Mouse (Mus musculus): ENCODE data around the gene Vmp1.
A peak's percentile ranks its signal among the peaks of the same experiment; 100 is the strongest.

Gene Vmp1

DNA sequence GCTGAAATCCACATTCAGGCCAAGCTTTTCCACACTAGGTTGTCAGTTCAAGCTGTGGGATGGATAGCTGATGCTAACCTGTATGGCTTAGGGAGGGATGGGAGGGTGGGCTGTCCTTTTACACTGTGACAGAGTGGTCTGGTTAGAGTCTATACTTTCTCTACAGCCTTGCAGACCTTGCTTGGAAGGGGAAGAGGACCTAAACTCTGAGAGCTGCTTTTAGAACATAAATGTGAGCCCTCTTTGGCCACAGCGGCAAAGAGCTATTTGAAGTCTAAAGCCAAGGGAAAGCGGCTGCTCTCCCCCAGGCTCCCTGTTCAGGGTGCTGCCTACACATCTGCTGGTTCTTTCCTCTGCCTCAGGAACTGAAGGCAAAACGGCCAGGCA, 98.0 kb downstream of the Vmp1 start:
- DNase-seq (ENCODE audit: low read depth, low spot score), result no peak

DNA sequence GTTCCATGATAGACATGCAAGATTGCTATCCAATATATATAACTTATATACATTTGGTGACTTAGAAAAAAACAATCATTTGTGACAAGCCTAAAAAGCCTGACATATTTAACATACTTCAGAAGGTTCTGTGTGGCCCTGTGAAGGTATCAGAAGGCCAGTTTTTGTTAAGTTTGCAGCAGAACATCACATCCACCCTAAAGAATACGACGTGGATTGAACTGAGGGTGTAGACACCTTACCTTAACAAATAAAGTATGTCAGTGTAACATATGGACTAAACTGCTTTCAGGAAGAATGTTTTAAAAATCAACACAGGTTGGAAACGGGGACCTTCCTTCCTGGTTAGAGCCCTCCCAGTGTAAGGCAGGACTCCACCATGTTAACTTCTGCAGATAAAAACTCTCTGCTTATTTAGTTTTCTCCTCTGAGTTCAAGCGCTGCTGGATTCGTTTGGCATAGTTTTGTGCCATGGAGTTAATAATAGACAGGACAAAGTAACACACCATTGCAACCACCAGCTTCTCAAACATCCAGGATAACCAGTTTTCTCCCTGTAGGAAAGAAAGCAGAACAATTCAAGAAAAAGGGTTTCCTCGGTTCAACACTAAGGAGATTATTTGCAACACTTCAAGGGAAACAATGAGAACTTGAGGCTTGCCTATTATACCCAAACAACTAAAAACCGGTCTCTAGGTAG, 98.6 kb downstream of the Vmp1 start:
- DNase-seq (ENCODE audit: low read depth, low spot score), result no peak

DNA sequence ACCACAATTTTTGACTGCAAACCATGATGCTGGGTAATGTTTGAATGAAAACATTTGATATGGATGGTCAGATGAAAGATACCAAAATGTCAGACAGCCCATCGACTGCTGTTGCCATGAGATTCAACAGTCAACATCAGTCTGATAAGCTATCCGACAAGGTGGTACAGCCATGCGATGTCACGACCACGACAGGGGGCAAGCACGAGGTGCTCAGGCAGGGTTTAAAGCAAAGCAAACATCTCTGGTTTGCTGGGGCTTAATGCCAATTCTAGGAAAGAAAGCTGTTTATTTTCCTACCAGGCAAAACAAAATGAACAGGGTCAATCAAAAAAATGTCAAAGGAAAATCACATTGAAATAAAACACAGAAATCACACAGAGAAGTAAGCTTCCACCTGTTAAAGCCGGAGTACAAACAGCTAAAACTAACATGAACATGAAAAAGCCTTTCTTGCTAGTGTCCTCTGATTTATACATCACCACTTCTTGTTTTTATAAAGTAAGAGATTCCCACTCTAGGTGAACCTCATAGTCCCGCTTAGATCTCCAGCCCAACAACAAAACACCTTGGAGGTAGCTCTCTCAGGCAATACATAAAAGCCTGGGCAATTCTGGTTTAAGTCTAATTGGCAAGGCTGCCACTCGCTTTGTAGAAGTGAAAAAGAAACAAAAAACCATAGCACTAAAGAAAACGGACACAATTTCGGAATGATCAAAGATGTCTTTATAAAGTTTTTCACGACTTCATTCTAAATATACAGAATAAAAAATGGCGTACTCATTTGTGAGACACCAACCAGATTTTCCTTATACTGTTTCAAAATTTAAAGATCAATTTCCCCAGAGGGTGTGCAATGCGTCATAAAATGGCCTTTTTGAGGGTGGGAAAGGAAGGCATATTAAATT, 99.4 kb downstream of the Vmp1 start:
- DNase-seq (ENCODE audit: low read depth, low spot score), result peak; percentile 53

DNA sequence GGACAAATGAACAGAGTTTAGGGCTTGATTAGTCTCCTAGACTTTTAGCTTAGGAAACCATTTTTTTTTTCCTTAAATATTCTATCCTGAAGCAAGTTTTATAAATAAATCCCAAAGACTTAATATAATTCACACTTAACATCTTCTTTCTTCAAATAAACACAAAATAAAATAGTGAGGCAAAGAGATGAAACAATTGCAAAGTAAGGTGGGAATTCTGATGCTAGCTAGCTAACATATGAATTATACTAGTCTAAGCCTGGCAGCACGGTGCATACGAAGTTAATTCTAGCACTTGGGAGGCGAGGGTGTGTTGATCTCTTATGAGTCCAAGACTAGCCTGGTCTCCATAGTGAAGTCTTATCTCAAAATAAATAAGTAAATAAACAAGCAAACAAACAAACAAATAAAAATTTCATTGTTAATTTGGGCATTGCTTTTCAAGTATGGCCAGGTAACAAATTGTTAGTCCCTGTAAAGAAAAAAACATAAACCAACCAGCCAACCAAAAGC, 100.3 kb downstream of the Vmp1 start:
- no peak for DNase-seq (ENCODE audit: low read depth, low spot score)

DNA sequence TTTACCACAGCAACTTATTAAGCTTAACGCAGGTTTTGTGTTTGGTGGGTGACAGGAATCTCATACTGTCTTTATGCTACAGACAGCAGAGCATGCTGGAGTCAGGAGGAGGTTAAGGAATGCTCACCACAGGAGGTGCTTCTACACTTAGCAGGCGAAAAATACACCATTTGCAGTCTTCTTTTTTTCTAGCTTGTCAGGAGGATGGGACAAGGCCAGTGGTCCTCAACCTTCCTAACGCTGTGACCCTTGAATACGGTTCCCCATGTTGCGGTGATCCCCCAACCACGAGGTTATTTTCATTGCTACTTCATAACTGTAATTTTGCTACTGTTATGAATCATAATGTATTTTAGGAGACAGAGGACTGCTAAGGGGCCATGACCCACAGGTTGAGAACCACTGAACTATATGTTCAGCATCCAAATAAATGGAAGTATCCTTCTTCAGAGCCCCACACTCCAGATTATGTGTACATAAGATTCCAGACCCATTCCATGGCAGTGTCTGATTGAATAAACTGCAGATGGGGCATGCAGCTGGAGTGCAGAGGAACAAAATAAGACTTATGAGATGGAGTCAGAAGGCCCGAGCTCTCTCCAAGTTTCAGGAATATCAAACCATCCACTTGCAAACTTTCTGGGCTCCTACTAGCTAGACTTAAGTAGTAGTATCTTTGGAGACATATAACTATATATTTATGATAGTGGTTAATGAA, 100.9 kb downstream of the Vmp1 start:
- no peak for DNase-seq (ENCODE audit: low read depth, low spot score)

DNA sequence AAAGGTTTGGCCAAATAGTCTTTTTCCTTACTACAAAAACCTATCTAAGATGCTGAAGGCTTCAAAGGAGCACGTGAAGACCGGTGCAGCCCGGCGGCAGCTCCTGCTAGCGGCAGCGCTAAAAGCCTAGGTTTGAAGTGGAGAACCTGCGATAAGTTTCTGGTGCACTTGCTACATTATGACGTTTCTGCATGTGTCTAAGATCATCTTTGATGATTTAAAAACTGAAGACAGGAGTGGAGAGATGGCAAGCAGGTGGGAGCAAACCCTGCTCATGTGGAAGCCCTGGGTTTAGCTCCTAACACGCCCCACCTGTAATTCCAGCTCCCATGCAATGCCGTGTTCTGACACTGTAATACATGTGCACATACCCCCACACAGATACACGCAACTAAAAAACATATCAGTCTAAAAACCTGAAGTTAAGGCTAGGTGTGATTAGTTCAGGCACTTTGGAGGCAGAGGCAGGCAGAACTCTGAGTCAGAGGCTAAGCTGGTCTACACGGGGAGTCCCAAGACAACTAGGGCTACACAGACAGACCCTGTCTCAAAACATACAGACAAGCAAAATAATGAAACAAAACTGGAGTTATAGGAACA, 101.6 kb downstream of the Vmp1 start:
- DNase-seq (ENCODE audit: low read depth, low spot score), result peak; percentile 77

DNA sequence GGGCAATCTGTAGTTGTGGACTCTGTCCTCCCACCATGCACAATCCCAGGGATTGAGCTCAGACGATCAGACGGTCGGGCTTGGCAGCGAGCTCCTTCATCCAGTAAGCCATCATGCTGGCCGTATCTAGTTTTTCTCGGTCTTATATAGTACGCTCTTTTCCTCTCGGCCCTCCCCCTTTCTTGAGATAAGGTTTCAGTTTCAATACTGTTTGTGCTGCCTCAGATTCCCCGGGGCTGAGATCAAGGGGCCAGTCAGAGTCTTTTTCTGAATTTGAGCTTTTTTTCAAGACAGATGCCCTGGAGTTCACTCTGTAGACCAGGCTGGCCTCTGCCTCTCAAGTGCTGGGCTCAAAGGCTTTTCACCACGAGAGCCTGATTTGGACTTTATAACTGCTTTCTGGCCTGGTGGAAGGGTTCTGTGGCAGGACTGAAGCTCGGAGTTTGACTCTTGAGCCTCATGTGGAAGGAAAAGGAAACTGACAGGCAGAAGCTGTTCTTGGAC, 102.3 kb downstream of the Vmp1 start:
- DNase-seq (ENCODE audit: low read depth, low spot score), result peak; percentile 94

DNA sequence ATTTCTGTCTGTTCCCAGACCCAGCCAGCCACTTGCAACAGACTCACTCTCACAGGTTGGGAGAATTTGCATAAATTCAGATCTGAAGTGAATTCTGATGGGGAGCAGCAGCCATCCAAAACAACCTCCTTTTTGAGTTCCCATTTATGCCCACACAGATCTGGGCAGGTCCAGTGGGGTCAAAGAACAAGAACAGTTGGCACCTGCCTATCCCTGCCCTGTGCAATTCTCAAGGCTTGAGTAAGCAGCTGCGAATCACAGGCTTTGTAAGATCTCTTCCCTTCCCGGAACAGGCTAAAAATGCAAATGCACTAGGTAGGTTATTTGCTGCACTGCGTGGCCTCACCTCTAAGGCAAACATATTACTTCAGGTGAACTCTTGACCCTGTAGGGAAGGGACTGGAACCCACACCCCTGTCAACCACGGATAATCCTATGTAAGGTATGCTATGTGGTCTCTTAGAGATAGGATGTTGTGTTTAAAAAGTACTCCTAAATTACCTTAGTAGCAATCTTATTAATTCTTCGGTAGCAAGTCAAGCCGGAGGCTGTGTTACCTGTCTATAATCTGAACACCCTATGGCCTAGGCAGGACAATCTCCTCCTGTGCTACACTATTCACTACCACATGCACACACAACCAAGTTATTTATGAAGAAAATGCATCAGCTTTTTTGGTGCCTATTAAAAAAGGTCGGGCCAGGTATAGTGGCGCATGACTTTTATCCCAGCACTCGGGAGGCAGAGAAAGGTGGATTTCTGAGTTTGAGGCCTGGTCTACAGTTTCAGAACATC, 103.1 kb downstream of the Vmp1 start:
- DNase-seq (ENCODE audit: low read depth, low spot score), result peak; percentile 73

DNA sequence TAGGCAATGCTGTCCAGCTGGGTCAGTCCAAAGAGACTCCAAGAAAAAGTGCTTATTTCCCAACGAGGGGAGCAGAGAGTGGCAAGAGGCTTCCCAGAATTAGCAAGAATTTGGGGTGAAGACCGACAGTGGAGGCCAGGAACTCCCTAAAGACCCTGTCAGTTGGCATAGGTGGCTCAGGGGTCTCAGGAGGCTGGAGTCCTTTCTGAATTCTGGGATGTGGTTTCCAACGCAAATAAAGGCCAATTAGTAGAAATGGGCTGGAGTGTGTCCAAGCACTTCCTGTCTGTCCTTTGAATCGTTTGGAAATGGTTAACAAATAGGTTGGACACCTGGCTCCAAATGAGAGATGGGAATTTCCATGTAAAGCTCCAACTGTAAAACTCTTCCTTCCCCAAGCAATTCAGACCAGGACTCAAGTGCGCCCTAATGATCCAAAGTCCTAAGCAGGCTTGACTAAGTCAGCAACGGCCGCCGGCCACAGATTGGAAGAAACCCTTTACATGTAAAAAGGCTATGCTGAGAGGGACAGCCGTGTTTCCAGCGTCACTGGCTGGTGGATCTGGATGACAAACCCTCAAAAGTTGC, 103.8 kb downstream of the Vmp1 start:
- DNase-seq (ENCODE audit: low read depth, low spot score), result no peak

DNA sequence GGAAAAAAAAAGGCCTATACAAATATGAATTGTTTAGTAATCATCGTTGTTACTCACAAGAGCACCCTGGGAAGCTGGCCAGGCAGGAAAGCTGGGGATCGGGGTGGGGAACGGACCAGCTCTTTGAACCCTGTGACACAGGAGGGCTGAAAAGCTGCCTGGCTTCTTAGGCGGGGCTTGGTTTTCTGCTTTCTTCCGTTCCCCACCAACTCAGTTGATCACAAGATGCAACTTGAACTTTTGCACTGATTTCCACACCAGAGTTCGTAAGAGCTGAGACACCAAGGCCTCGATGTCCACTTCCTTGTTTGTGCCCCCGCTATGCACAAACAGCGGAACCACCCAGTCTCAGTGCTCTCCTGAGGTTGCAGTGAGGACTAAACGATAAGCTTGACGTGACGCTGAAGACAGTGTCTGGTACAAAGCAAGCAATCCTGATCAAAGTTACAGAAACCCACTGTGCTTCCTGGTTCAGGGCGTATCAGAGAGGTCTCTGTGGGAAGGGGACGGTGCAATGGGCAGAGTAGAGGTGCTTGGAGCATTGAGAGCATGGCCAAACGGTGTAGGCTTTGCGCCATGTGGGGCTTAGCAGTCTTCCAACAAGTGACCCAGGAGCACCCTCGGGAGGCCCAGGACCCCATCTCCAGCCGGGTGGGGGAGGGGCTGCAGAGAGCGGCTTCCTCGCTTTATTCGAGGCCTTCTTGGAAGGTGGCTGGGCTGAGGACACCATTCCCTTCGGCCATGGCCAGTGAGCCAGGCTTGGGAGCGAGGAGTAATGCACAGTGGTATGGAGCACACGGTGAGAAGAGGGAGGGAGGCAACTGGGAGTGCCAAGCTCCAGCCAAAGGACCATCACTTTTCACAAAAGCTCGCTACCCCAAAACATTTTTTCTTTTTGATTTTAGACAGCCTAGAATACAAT, 104.6 kb downstream of the Vmp1 start:
- DNase-seq (ENCODE audit: low read depth, low spot score), result peak; percentile 88

DNA sequence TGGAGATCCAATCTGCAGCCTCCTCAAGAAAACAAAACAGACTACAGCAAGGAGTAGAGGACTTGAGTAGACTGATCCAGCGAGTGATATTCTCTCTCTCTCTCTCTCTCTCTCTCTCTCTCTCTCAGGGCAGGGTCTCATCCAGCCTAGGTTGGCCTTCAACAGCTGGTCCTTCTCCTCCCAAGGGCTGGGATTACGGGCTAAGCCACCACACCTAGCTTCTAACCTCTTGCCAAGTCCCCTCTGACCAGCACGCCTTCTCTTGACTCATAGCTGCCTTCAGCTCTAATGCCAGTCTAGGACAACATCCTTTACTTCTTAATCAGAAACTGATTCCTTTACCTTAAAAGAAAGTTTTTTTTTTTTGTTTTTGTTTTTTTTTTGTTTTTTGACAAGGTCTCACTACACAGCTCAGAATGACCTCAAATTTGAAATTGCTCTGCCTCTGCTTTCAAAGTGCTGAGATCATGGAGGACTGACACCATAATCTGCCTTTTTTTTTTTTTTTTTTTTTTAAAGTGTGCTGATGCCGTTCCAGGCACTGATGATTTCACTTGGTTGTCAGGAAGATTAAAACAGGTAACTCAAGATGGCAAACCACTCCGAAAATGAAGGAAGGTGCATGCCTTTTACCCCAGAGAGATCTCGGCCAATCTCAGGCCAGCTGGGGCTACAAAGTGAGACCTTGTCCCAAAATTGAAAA, 105.4 kb downstream of the Vmp1 start:
- DNase-seq (ENCODE audit: low read depth, low spot score), result peak; percentile 83

DNA sequence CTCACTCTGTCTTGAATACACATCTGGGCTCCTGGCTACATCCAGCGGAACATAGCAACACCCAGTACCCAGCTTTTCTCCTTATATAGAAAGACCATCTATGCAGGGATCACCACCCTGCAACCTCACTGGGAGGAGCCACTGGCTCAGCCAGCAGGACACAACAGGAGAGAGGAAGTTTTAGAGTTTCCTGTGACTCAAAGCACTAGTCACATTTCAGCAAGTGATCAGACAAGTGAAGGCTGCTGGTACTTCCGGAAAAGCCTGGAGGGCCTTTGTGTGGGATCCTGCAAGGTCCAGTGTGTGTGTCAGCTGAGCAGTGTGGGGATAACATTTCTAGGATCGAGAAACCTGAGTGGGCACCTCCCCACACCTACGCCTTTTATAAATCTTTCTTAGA, 106.4 kb downstream of the Vmp1 start:
- peak; percentile 93 for DNase-seq (ENCODE audit: low read depth, low spot score)

DNA sequence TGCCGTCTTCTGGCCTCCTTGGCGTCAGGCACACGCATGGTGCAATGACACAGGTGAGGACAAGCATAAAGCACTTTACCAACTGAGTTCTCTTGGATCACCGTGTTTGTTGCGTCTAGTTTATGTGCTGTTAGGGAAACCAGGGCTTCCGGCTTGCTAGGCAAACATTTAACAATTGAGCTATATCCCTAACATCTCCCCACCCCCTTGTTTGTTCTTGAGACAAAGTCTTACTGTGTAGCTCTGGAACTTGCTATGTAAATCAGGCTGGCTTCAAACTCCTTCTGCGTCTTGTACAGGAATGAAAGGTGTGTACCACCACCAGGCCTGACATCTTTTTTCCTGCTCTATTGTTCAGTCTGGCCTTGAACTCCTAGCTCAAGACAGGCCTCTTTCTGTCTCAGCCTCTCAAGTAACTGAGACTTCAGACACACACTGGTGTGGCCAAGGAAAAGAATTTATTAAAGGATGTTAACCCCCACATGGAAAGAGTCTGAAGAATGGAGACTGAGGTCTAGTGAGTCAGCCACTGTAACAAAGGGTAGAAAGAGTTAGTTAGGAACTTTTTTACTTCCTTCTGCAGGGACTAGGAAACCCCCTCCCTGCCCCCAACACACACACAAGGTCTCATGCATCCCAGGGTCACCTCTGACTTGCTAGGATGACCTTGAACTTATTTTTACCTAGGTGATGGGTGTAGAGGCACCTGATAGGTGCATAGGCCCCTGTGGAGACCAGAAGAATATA, 107.8 kb downstream of the Vmp1 start:
- DNase-seq (ENCODE audit: low read depth, low spot score), result peak; percentile 29

DNA sequence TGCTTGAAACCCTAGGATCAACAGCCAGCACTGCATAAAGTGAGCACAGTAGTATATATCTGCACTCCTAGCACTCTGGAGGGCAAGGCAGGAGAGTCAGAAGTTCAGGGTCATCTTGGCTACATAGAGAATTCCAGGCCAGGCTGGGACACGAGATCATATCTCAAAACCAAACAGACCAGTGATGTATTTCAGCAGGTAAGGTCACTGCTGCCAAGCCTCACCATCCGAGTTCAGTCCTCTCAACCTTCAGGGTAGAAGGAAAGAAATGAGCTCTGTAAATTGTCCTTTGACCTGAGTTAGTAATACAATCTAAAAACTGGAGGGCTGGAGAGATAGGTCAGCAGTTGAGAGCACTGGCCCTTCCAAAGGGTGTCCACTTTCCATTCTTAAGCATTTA, 109.2 kb downstream of the Vmp1 start:
- no peak for DNase-seq (ENCODE audit: low read depth, low spot score)

DNA sequence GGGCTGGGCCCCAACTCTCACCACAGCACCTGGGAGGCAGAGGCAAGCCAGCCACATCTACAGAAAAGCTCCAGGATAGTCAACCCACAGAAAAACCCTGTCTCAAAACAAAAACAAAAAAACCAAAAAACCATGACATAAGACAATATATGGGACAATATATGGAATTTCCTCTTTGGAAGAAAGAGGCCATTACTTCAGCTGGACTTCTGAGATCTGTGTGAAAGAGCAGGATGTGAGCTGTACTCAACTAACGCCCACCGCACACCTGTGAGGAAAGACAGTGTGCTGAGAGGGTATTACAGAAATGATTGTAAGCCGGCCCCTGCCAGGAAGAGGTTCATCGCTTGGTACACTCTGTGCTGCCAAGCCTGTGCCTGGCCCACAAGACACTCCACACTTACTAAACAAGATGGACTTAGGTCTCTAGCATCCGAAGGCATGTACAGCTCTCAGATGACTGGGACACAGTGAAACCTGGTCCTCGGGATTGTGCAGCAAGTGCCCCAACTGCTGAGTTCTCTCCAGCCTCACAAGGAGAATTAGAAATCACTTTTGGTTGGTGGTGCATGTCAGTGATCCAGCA, 109.9 kb downstream of the Vmp1 start:
- no peak for DNase-seq (ENCODE audit: low read depth, low spot score)

DNA sequence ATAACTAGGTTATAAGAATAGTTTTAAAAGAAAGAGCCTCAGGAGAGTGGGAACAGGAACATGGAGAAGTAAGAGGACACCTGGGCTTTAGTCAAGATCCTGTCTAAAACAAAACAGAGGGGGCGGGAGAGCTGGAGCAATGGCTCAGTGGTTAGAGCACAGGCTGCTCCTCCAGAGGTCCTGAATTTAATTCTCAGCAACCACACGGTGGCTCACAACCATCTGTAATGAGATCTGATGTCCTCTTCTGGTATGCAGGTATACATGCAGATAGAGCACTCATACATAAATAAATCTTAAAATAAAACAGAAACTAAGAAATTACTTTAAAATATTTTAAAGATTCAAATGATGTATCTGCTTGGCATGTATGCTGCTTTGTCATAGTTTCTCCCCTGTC, 111.0 kb downstream of the Vmp1 start:
- no peak for DNase-seq (ENCODE audit: low read depth, low spot score)

DNA sequence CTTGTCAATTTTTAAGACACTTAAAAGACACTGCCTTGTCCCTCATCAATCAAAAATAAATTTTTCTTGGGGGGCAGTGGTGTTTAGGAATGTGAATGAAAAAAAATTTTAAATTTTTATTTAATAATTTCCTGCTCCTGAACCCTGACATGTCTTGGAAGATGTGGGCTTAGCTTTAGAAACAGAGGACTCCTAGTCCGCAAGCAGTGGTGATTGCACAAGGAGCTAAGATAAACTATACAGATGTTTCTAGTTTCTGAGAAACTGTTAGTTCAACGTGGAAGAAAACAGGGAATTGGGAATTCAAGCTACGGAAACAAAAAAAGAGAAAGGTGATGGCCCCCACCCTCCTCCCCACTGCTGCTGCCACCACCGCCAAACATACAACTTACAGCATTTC, 111.8 kb downstream of the Vmp1 start:
- peak; percentile 47 for DNase-seq (ENCODE audit: low read depth, low spot score)
